Mouse (Mus musculus): Measurements from ENCODE around the gene Akirin2. TPM values are rescaled to one million over a fixed set of nuclear protein-coding genes. Genes with fewer than 3 reads are reported as not detected.

The Akirin2 gene
- total and polyA plus RNA-seq, 2 experiments from 2014 or later = 94.6 to 147 TPM

GRCm38 (mm10) chr4:34616146-34616545, 65.4 kb downstream of the Akirin2 start:
- no peak for ATAC-seq
- Histone ChIP-seq H3K9ac (peak overlapping the region; percentile 85; the same call in 1 of the 2 replicates), H3K36me3 (ENCODE audit: insufficient read depth) (0 out of 2 replicates have a peak, but pooled peaks cover 3% of the 10 kb centered on the region), H3K4me2 (ENCODE audit: low read depth) (peak overlapping the region; percentile 90), H3K4me3 (ENCODE audit: low read depth, low read length) (0 out of 2 replicates have a peak overlapping the region, but pooled peaks have one; percentile 87), H3K27ac (ENCODE audit: low read depth, low read length) (no peak overlapping the region; the same call in 1 of the 2 replicates), H3K4me1 (ENCODE audit: insufficient read depth) (peaks cover 16% of the 10 kb centered on the region), H3K27me3 (ENCODE audit: insufficient read depth, low read length) (no peaks in the 10 kb centered on the region), H3K9me3 (ENCODE audit: low read length) (no peaks in the 10 kb centered on the region)
- no peak for DNase-seq
- no peak for TF ChIP-seq CTCF (IDR thresholded peaks at IDR 0.05; ENCODE audit: low read depth)
- WGBS = 39% methylated on average over 8 of the region's 8 CpGs

Other genes with a start within 250 kb of the Akirin2 start
- 82.4 and 88.0 TPM in 2 replicates for gene Orc3, start 64.0 kb downstream of the Akirin2 start, total RNA-seq (2014; rRNA removed)
- 66.6 and 68.0 TPM in 2 replicates for gene Orc3, start 64.0 kb downstream of the Akirin2 start, polyA plus RNA-seq (2015; fragmentation: Nextera tagmentation; extraction: Ambion mirVana)
- 28.7 and 30.5 TPM in 2 replicates for gene Rars2, start 64.0 kb downstream of the Akirin2 start, total RNA-seq (2014; rRNA removed)
- 42.4 and 48.8 TPM in 2 replicates for gene Rars2, start 64.0 kb downstream of the Akirin2 start, polyA plus RNA-seq (2015; fragmentation: Nextera tagmentation; extraction: Ambion mirVana)
- 34.0 and 35.9 TPM in 2 replicates for gene Slc35a1, start 136.5 kb downstream of the Akirin2 start, total RNA-seq (2014; rRNA removed)
- gene Slc35a1, start 136.5 kb downstream of the Akirin2 start, polyA plus RNA-seq (2015; fragmentation: Nextera tagmentation; extraction: Ambion mirVana) = 16.0 and 37.9 TPM in 2 replicates
- 5.7 and 6.2 TPM in 2 replicates for gene Cfap206, start 179.3 kb downstream of the Akirin2 start, total RNA-seq (2014; rRNA removed)
- gene Cfap206, start 179.3 kb downstream of the Akirin2 start, polyA plus RNA-seq (2015; fragmentation: Nextera tagmentation; extraction: Ambion mirVana) = 5.7 and 6.3 TPM in 2 replicates
- gene Gm136, start 205.3 kb downstream of the Akirin2 start, total RNA-seq (2014; rRNA removed) = not detected in 2 replicates
- 0.23 TPM in 1 of 2 replicates, not detected in the other for gene Gm136, start 205.3 kb downstream of the Akirin2 start, polyA plus RNA-seq (2015; fragmentation: Nextera tagmentation; extraction: Ambion mirVana)
- gene Smim8, start 227.5 kb downstream of the Akirin2 start, total RNA-seq (2014; rRNA removed) = 28.0 and 30.7 TPM in 2 replicates
- 54.9 and 66.4 TPM in 2 replicates for gene Smim8, start 227.5 kb downstream of the Akirin2 start, polyA plus RNA-seq (2015; fragmentation: Nextera tagmentation; extraction: Ambion mirVana)

Measured in forebrain, postnatal 0 days (tissue).